Mouse (Mus musculus): ENCODE data around the gene 2210010C04Rik.
"Not testable (repeated sequence)": the region's sequence is repeated elsewhere in the genome, so short reads cannot be mapped to it uniquely, and the experiment has no call there.

The 2210010C04Rik gene

DNA sequence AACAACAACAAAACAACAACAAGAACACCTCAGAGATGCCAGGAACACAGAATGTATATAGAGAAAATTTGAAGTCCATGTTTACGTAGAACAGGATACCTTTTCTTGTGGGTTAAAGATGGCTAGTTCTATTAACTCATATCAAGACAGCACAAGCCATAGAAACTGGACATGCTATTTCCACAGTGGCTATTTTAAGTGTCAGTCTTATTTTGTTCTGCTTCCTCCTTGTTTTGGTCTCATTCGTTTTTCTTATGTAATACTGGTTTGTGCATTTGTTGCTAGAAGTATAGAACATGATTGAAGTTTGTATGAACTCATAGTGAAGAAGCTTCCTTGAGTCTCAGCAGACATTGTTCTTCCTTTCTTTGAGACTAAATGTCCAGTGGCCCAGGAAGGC, 16.2 kb downstream of the 2210010C04Rik start:
- CTCF ChIA-PET: no interaction called here

DNA sequence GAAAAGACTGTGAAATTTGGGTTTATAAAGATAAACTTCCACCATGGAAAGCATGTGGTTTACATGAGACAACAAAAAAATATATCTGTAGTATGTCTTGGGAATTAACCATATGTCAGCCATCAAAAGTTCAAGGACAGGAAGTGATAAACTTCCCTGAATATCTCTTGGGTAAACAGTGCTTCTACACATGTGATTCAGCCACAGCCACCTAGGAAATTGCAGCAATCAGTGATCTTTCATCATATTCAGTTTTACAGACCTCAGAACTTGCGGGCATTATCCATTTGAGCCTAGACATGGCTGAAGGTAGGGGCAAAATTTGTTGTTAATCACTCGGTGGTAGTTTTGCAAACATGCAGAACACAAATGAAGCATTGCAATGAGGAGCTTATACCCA, 16.7 kb downstream of the 2210010C04Rik start:
- CTCF ChIA-PET: no interaction called here

GRCm38 (mm10) chr6:41015065-41015464, 20.2 kb downstream of the 2210010C04Rik start:
- CTCF ChIA-PET: no interaction called here

- CTCF ChIA-PET: not testable (repeated sequence)
Observed at GRCm38 (mm10) chr6:40999379-40999778, 35.9 kb downstream of the 2210010C04Rik start, which contains the start of gene Gm2663. Gene Gm2663, minus strand, starts transcription at chr6:40999479.
